Mouse (Mus musculus) liver, adult 2 months (tissue): ENCODE data around the gene Syt3. TPM values are rescaled to one million over a fixed set of nuclear protein-coding genes. Genes with fewer than 3 reads are reported as not detected.

ENCODE experiments used
- DNase-seq: peaks from one replicate; pipeline ENCODE4 v3.0.0-alpha.2; 2011; ENCODE audit warnings: low read depth, low spot score; ENCODE audit errors: extremely low read depth
- H3K27ac ChIP-seq: fragments of 200-500 bp; replicated peaks from 2 replicates; pipeline ENCODE4 v1.5.1; 2012; ENCODE audit warnings: low read depth, mild to moderate bottlenecking, control low read depth, inconsistent platforms, low read length; ENCODE audit not compliant: insufficient read depth
- H3K27me3 ChIP-seq: fragments of 200-500 bp; 2 replicates; pipeline ENCODE4 v1.6.1; 2012; ENCODE audit warnings: mild to moderate bottlenecking, moderate library complexity, low read length, inconsistent platforms; ENCODE audit not compliant: control insufficient read depth, insufficient read depth
- H3K36me3 ChIP-seq: fragments of 200-500 bp; 2 replicates; pipeline ENCODE4 v1.6.1; 2012; ENCODE audit warnings: low read length, inconsistent platforms; ENCODE audit not compliant: control insufficient read depth, insufficient read depth
- H3K4me1 ChIP-seq: fragments of 200-500 bp; 2 replicates; pipeline ENCODE4 v1.6.1; 2011; ENCODE audit warnings: low read length; ENCODE audit not compliant: control insufficient read depth, insufficient read depth
- H3K4me3 ChIP-seq: fragments of 200-500 bp; 2 replicates; pipeline ENCODE4 v1.5.1; 2011; ENCODE audit warnings: low read depth, mild to moderate bottlenecking, control low read depth, low read length, moderate library complexity; ENCODE audit not compliant: insufficient read depth
- H3K79me2 ChIP-seq: fragments of 200-500 bp; 2 replicates; pipeline ENCODE4 v1.6.1; 2012; ENCODE audit warnings: inconsistent platforms, mild to moderate bottlenecking, low read length, moderate library complexity; ENCODE audit not compliant: control insufficient read depth, insufficient read depth
- H3K9ac ChIP-seq: fragments of 200-500 bp; 2 replicates; pipeline ENCODE4 v1.6.1; 2012; ENCODE audit warnings: low read depth, mild to moderate bottlenecking, control low read depth, inconsistent platforms, low read length
- CTCF ChIP-seq: fragments of 200-500 bp; IDR thresholded peaks from 2 replicates; pipeline ENCODE4 v1.5.1; 2011; ENCODE audit warnings: low read depth, low read length, control low read depth
- POLR2A ChIP-seq: fragments of 200-500 bp; IDR thresholded peaks from 2 replicates; pipeline ENCODE4 v1.6.1; 2011; ENCODE audit warnings: low read length, control low read depth; ENCODE audit not compliant: insufficient read depth; ENCODE audit errors: extremely low read depth
- WGBS: fragments of 180-500 bp; shearing (Covaris S2); methylation state at CpG from one replicate; pipeline ENCODE4 v1.1.7; 2018; 5-methylcytosine and 5-hydroxymethylcytosine counted together
- polyA plus RNA-seq: library from polyadenylated mRNA; depleted of rRNA; stranded (reverse); fragments of >200 nt; gene quantifications from 2 replicates; pipeline ENCODE4 v1.2.3, GENCODE M21; 2012
- total RNA-seq: library from RNA; depleted of rRNA; stranded (reverse); fragments of >200 nt; gene quantifications from 2 replicates; pipeline ENCODE4 v1.2.3, GENCODE M21; 2014

Gene Syt3
- total and polyA plus RNA-seq, 2 experiments = 1.4 to 4.9 TPM

DNA sequence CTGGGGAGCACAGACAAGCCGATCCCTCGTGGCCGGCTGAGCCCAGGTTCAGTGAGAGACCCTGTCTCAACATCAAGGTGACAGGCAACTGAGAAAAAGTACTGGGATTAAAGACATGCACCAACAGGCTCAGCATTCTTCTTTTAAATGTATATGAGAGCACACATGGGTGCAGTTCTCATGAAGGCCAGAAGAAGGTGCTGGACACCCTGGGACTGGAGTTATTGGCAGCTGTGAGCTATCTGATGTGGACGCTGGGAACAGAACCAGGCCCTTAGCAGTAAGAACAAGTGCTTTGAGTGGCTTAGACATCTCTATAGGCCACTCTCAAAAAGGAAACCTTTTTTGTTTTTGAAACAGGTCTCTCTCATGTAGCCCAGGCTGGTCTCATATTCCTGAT, 27.2 kb downstream of the Syt3 start:
- DNase-seq = no peak
- H3K4me1 ChIP-seq = no peaks in the 10 kb centered on the region
- 89% methylated on average over 4 of the region's 4 CpGs for WGBS
- TF ChIP-seq POLR2A (no peak), CTCF (no peak)
- H3K9ac ChIP-seq = no peak overlapping the region
- H3K36me3 ChIP-seq = no peaks in the 10 kb centered on the region
- no peak overlapping the region for H3K4me3 ChIP-seq
- H3K79me2 ChIP-seq = no peaks in the 10 kb centered on the region
- H3K27ac ChIP-seq = no peak overlapping the region
- H3K27me3 ChIP-seq = no peaks in the 10 kb centered on the region

DNA sequence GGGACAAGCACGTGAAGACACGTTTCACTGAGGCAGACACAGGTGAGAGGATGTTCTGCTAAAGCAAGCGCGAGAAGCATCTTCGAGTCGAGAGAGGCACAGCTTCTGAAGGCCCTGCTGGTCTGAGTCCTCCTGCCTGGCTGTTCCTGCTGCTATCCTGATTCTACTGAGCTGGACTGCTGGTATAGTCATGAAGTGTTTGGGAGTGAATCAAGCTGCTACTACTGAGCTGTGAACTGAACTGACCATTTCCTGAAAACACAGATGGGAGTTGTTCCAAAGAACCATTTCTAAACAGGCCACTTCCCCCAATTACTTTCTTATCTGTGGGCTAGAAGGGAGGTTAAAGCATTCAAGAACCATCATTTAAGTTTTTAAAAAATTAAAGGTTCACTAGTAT, 29.4 kb downstream of the Syt3 start:
- no peaks in the 10 kb centered on the region for H3K27me3 ChIP-seq
- no peak overlapping the region for H3K4me3 ChIP-seq
- no peaks in the 10 kb centered on the region for H3K79me2 ChIP-seq
- no peak for DNase-seq
- TF ChIP-seq POLR2A = no peak
- TF ChIP-seq CTCF = no peak
- 75% methylated on average over 6 of the region's 6 CpGs for WGBS
- no peaks in the 10 kb centered on the region for H3K36me3 ChIP-seq
- H3K27ac ChIP-seq = no peak overlapping the region
- H3K4me1 ChIP-seq = no peaks in the 10 kb centered on the region
- H3K9ac ChIP-seq = no peak overlapping the region

- Histone ChIP-seq H3K4me3 (no peak overlapping the region), H3K27ac (no peak overlapping the region), H3K27me3 (peaks cover 21% of the 10 kb centered on the region), H3K4me1 (no peaks in the 10 kb centered on the region), H3K9ac (no peak overlapping the region), H3K79me2 (no peaks in the 10 kb centered on the region), H3K36me3 (no peaks in the 10 kb centered on the region)
- 16% methylated on average over 8 of the region's 8 CpGs for WGBS
- DNase-seq = no peak
- TF ChIP-seq CTCF (no peak), POLR2A (no peak)
Measured at GRCm38 (mm10) chr7:44427666-44428065, 43.8 kb downstream of the Syt3 start.

GRCm38 (mm10) chr7:44428171-44428950, 44.5 kb downstream of the Syt3 start:
- Histone ChIP-seq H3K27me3 (peaks cover 21% of the 10 kb centered on the region), H3K9ac (no peak overlapping the region), H3K79me2 (no peaks in the 10 kb centered on the region), H3K27ac (no peak overlapping the region), H3K36me3 (no peaks in the 10 kb centered on the region), H3K4me3 (no peak overlapping the region), H3K4me1 (no peaks in the 10 kb centered on the region)
- DNase-seq = no peak
- no peak for TF ChIP-seq CTCF
- TF ChIP-seq POLR2A = no peak
- WGBS = 8% methylated on average over 14 of the region's 38 CpGs

DNA sequence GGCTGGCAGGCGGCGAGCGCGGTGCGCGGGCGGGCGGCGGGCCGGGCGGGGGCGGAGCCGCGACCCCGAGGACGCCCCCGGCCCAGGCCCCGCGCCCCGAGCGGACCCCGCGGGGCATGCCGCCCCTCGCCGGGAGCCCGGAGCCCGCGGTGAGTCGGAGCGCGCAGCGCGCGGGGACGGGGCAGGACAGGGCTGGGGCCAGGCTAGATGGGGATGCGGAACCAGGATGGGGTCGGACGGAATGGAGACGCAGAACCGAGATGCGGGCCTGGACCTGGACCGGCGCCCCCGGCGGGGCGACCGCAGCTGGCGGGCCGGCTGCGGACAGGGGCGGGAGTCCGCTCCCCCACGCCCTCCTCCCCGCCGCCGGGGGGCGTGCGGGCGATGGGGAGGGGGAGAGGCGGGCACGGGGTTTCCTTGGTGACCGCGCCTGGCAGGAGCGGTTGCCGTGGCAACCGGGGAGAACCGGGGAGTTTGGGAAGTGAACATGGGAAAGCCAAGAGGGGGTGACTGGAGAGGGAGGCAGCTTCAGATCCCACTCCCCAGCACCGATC, 45.1 kb downstream of the Syt3 start, which contains the start of gene Lrrc4b:
Gene Lrrc4b, plus strand, starts transcription at position 51 of the 554 bp plus-strand sequence.
- whole genome bisulfite sequencing = 2% methylated on average over 47 of the region's 69 CpGs
- no peak within 1 kb of the TSS for H3K4me3 ChIP-seq
- H3K36me3 ChIP-seq = no peaks in the 10 kb centered on the region
- H3K9ac ChIP-seq = no peak within 1 kb of the TSS
- TF ChIP-seq CTCF (no peak), POLR2A (no peak)
- H3K4me1 ChIP-seq = no peaks in the 10 kb centered on the region
- no peak for DNase-seq
- H3K27me3 ChIP-seq = peaks cover 21% of the 10 kb centered on the region
- no peaks in the 10 kb centered on the region for H3K79me2 ChIP-seq
- no peak within 1 kb of the TSS for H3K27ac ChIP-seq
